Mouse (Mus musculus): ENCODE results near the gene Procr. TPM values are rescaled to one million over a fixed set of nuclear protein-coding genes. Genes with fewer than 3 reads are reported as not detected.
A peak's percentile ranks its signal among the peaks of the same experiment; 100 is the strongest.
"Not testable (repeated sequence)": the region's sequence is repeated elsewhere in the genome, so short reads cannot be mapped to it uniquely, and the experiment has no call there.

Gene Procr
- polyA plus RNA-seq, 1 experiment from 2014 or later = 2.6 TPM

DNA sequence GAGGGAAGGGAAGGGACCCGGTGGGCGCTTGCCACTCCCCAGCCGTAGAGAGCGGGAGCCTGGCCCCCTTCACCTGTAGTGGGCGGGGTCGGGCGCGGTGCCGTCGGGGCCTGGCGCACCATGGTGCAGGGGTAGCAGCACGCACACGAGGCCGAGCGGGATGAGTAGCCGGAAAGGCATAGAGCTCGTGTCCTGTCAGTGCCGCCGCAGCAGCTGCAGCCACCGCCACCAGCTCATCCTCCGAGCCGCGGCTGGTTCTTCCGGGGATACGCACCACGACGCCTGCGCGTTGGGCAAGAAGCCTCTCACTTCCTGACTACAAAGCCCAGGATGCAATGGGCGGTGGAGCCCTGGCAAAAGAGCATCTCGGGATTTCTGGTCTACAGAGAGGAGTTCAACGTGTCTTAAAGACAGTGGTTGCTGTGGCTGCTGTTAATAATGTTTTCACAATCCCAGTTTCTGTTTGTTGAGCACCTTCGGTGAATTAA is 21.7 kb upstream of the Procr start, which contains the start of gene Edem2:
TSS of gene Edem2 (minus strand) at position 318 of the 488 bp plus-strand sequence.
- ATAC-seq (ENCODE audit: low FRiP score) = peak; percentile 96
- H3K4me2 ChIP-seq = peak within 1 kb of the TSS; percentile 96
- H3K9ac ChIP-seq = peak within 1 kb of the TSS; percentile 85
- no peaks in the 10 kb centered on the region for H3K27me3 ChIP-seq
- WGBS = under 1% methylated on average over 33 of the region's 33 CpGs
- H3K4me3 ChIP-seq (replicated peaks) = peak within 1 kb of the TSS; percentile 94
- peaks cover 12% of the 10 kb centered on the region for H3K4me1 ChIP-seq
- no peaks in the 10 kb centered on the region for H3K36me3 ChIP-seq (replicated peaks)
- H3K9me3 ChIP-seq = no peaks in the 10 kb centered on the region
- peak within 1 kb of the TSS; percentile 54; the same call in 1 of the 2 replicates for H3K27ac ChIP-seq

GRCm38 (mm10) chr2:155735080-155735479 is 15.8 kb upstream of the Procr start:
- H3K4me1 ChIP-seq = no peaks in the 10 kb centered on the region
- H3K9me3 ChIP-seq = no peaks in the 10 kb centered on the region
- ATAC-seq (ENCODE audit: low FRiP score) = no peak
- no peaks in the 10 kb centered on the region for H3K27me3 ChIP-seq
- H3K27ac ChIP-seq = no peak overlapping the region
- H3K4me2 ChIP-seq = no peak overlapping the region
- H3K9ac ChIP-seq = no peak overlapping the region
- H3K36me3 ChIP-seq (replicated peaks) = no peaks in the 10 kb centered on the region
- H3K4me3 ChIP-seq (replicated peaks) = no peak overlapping the region
- WGBS = 83% methylated on average over 5 of the region's 5 CpGs

- H3K9me3 ChIP-seq, H3K4me1 ChIP-seq: not testable (repeated sequence)
- 84% methylated on average over 5 of the region's 5 CpGs for WGBS
Observed at GRCm38 (mm10) chr2:155735766-155736165, 15.2 kb upstream of the Procr start, which contains the start of gene Gm17581. Gm17581 (minus strand) TSS chr2:155735866.

DNA sequence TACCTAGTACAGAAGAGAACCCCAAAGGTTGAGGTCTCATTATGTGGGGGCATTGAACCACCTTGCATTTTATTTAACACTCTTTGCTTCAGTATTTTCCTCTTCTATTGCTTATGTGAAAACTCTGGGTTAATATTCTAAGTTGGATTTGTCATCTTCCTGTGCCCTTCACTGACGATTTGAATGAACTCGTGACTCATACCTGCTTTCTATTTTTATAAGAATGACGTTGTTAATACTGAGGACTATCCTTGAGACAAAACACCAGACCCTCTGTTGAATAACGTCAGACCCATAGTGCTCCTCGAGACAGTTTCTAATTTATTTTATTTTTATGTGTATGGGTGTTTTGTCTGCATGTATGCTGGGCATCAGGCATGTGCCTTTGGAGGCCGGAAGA is 14.0 kb upstream of the Procr start:
- WGBS = 86% methylated on average over 6 of the region's 6 CpGs
- H3K4me1 ChIP-seq = no peaks in the 10 kb centered on the region

More at GRCm38 (mm10) chr2:155735766-155736165, 15.2 kb upstream of the Procr start, which contains the start of gene Gm17581:
- not testable (repeated sequence) for H3K36me3 ChIP-seq (replicated peaks); H3K4me3 ChIP-seq (replicated peaks); H3K27me3 ChIP-seq; H3K9ac ChIP-seq; H3K27ac ChIP-seq; H3K4me2 ChIP-seq; ATAC-seq (ENCODE audit: low FRiP score)

GRCm38 (mm10) chr2:155737803-155738202 is 13.1 kb upstream of the Procr start:
- H3K4me2 ChIP-seq = no peak overlapping the region
- ATAC-seq (ENCODE audit: low FRiP score) = no peak
- H3K4me1 ChIP-seq = no peaks in the 10 kb centered on the region
- no peak overlapping the region for H3K9ac ChIP-seq
- no peaks in the 10 kb centered on the region for H3K36me3 ChIP-seq (replicated peaks)
- no peaks in the 10 kb centered on the region for H3K9me3 ChIP-seq
- H3K27ac ChIP-seq = no peak overlapping the region
- 77% methylated on average over 9 of the region's 9 CpGs for WGBS
- H3K27me3 ChIP-seq = no peaks in the 10 kb centered on the region
- no peak overlapping the region for H3K4me3 ChIP-seq (replicated peaks)

More for the DNA sequence above, 14.0 kb upstream of the Procr start:
- no peak for ATAC-seq (ENCODE audit: low FRiP score)
- Histone ChIP-seq H3K27me3 (no peaks in the 10 kb centered on the region), H3K4me3 (replicated peaks) (no peak overlapping the region), H3K36me3 (replicated peaks) (no peaks in the 10 kb centered on the region), H3K9me3 (no peaks in the 10 kb centered on the region), H3K4me2 (no peak overlapping the region), H3K27ac (no peak overlapping the region), H3K9ac (no peak overlapping the region)

DNA sequence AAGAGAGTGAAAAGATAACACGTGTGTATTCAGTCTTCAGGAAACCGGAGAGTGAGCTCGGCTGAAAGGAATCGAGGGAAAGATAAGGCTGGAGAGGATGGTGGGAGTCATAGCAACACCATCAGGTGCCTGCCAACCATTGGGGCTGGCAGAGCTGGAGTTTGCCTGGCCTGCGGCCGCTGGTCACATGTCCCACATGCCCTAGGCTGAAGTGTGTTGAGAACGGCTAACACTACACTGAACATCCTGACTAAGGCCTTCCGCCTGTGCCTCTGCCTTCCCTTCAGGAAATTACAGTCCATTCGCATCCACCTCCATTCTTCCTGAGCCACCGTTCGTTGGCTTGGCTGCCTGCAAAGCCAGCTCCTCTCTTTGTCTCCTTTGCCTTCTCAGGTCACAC is 8.7 kb upstream of the Procr start:
- H3K36me3 ChIP-seq (replicated peaks) = no peaks in the 10 kb centered on the region
- no peaks in the 10 kb centered on the region for H3K27me3 ChIP-seq
- no peaks in the 10 kb centered on the region for H3K4me1 ChIP-seq
- H3K4me2 ChIP-seq = no peak overlapping the region
- no peak overlapping the region for H3K9ac ChIP-seq
- no peak for ATAC-seq (ENCODE audit: low FRiP score)
- WGBS = 89% methylated on average over 11 of the region's 11 CpGs
- H3K27ac ChIP-seq = no peak overlapping the region
- H3K9me3 ChIP-seq = no peaks in the 10 kb centered on the region
- no peak overlapping the region for H3K4me3 ChIP-seq (replicated peaks)

DNA sequence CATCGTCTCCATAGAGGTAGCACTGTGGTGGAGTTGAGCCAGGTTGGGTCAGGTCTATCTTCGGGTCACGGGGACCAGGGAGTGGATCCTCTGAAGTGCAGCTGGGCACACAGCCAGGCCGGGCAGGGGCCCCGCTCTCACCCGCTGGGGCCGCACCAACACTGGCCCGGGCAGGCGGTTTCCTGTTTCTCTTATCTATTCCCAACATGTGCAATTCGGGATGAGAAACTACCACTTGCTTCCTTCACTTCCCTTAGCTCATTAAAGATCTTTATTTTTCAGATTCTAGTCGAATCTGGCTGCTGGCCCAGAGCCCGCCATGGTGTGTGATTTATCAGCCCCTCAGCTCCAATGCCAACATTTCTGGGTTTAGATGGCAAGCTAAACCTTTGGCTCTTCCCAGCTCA is 8.0 kb upstream of the Procr start:
- Histone ChIP-seq H3K9me3 (no peaks in the 10 kb centered on the region), H3K9ac (no peak overlapping the region), H3K27me3 (no peaks in the 10 kb centered on the region), H3K4me3 (replicated peaks) (no peak overlapping the region), H3K4me1 (no peaks in the 10 kb centered on the region), H3K27ac (no peak overlapping the region), H3K36me3 (replicated peaks) (no peaks in the 10 kb centered on the region), H3K4me2 (no peak overlapping the region)
- ATAC-seq (ENCODE audit: low FRiP score) = no peak
- WGBS = 86% methylated on average over 12 of the region's 12 CpGs

DNA sequence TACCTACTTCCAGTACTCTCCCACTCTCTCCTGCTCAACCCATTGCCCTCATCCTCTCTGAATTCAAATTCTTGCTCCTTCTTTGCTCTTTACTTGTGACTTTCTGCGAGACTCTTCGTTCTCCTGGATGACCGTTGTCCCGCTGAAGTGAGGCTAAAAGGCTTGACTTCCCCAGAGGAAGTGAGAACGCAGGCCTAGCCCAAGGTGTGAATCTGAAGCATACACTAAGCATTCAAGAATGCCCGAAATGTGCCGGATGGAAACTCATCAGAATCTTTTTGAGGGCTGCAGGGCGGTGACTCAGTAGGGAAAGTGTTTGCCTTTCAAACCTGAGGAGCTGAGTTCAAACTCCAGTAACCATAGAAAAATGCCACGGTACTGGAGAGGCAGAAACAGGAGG is 7.6 kb upstream of the Procr start:
- 96% methylated on average over 9 of the region's 9 CpGs for WGBS

DNA sequence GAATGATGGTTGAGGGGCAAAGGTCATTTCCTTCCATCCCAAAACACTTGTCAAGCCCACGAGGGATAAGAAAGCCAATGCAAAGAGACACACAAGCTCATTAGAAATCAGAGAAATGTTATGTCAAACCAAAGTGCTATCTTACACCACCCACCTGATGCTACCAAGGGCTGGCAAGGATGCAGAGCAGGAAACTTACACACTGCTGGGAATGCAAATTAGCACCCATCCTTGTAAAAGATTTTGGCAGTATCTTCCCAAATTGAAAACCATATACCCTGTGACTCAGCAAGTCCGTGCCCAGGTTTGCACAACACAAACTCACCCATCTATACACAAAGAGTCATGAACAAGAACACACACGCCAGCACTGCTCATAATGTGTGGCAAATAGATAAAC is 5.4 kb upstream of the Procr start:
- Histone ChIP-seq H3K4me2 (no peak overlapping the region), H3K9me3 (no peaks in the 10 kb centered on the region), H3K4me3 (replicated peaks) (no peak overlapping the region), H3K36me3 (replicated peaks) (no peaks in the 10 kb centered on the region), H3K27me3 (no peaks in the 10 kb centered on the region), H3K4me1 (no peaks in the 10 kb centered on the region), H3K9ac (no peak overlapping the region), H3K27ac (no peak overlapping the region)
- no peak for ATAC-seq (ENCODE audit: low FRiP score)
- 76% methylated on average over 3 of the region's 3 CpGs for WGBS

More for the DNA sequence above, 7.6 kb upstream of the Procr start:
- H3K9ac ChIP-seq = no peak overlapping the region
- no peaks in the 10 kb centered on the region for H3K9me3 ChIP-seq
- no peaks in the 10 kb centered on the region for H3K27me3 ChIP-seq
- ATAC-seq (ENCODE audit: low FRiP score) = no peak
- no peak overlapping the region for H3K4me2 ChIP-seq
- no peak overlapping the region for H3K4me3 ChIP-seq (replicated peaks)
- H3K27ac ChIP-seq = no peak overlapping the region
- no peaks in the 10 kb centered on the region for H3K4me1 ChIP-seq
- no peaks in the 10 kb centered on the region for H3K36me3 ChIP-seq (replicated peaks)

DNA sequence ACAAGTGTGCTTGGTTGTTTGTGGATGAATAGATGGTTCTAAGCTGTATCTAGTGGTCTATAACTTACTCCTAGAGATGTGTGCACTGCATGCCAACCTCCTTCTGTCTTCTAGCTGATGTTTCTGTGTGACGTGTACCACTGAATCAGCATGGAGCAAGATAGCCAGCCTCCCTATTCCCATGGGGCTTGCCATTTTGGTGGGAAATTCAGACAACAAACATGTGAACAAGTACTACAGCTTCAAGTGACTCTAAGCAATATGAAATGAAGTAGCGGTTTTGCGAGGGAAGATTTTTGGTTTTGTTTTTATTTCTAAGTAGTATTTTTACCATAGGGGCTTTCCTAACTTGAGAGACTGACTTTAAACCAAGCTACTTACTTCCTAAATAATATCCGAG is 1.5 kb upstream of the Procr start:
- ATAC-seq (ENCODE audit: low FRiP score) = no peak
- H3K9me3 ChIP-seq = no peaks in the 10 kb centered on the region
- H3K4me1 ChIP-seq = peaks cover 9% of the 10 kb centered on the region
- no peak overlapping the region for H3K4me3 ChIP-seq (replicated peaks)
- no peak overlapping the region for H3K27ac ChIP-seq
- H3K9ac ChIP-seq = no peak overlapping the region
- H3K36me3 ChIP-seq (replicated peaks) = no peaks in the 10 kb centered on the region
- WGBS = 85% methylated on average over 4 of the region's 4 CpGs
- peaks cover 14% of the 10 kb centered on the region for H3K27me3 ChIP-seq
- H3K4me2 ChIP-seq = no peak overlapping the region

DNA sequence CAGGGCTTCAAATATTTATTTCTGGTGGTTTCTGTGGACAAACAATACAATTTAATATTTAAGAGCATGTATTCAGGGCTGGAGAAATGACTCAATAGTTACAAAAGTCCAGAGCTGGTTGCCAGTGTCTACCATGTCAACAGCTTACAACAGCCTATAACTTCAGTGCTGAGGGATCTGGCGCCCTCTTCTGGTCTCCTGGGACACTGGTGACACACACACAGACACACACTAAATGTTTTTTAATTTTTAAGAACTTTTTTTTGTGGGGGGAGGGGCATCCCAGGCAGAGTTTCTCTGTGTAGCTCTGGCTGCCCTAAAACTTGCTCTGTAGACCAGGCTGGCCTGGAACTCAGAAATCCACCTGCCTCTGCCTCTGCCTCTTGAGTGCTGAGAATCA is 4.8 kb downstream of the Procr start:
- Histone ChIP-seq H3K9ac (no peak overlapping the region), H3K27ac (no peak overlapping the region), H3K27me3 (peaks cover 18% of the 10 kb centered on the region), H3K4me3 (replicated peaks) (no peak overlapping the region), H3K36me3 (replicated peaks) (no peaks in the 10 kb centered on the region), H3K4me1 (peaks cover 7% of the 10 kb centered on the region), H3K9me3 (no peaks in the 10 kb centered on the region), H3K4me2 (no peak overlapping the region)
- no peak for ATAC-seq (ENCODE audit: low FRiP score)
- 4% methylated on average over 1 of the region's 1 CpGs for WGBS

DNA sequence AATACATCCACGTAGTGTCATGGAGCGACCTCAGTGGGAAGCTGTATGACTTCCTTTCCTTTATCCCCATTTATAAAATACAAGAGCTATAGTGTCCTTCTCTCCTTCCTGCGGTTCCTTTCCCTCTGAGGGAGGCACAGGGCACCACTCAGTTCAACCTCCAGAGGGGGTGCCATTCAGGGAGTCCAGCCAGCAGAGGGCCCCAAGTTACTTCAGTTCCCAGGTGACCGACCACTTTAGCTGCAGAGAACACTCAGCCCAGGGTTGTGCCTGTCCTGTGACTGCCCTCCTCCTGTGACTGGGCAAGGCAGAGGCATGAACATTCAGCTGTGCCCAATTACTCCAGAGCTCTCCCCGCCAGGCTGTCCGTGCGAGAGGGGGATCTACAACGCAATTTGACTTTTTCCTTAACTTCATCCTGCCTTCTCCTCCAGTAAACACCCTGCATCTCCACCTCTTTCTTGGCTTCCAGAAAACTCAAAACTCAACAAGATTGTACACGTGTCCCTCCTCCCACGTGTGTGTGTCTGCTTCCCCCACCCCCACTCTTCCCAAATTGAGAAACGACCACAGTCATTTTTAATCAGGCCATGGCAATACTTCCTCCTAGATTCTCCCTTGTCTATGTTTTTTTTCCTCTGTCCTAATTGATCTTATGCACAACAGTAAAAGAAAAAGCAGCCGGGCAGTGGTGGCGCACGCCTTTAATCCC is 6.1 kb downstream of the Procr start:
- H3K36me3 ChIP-seq (replicated peaks) = no peaks in the 10 kb centered on the region
- H3K9ac ChIP-seq = no peak overlapping the region
- H3K4me3 ChIP-seq (replicated peaks) = no peak overlapping the region
- H3K27ac ChIP-seq = no peak overlapping the region
- no peak for ATAC-seq (ENCODE audit: low FRiP score)
- WGBS = 58% methylated on average over 14 of the region's 14 CpGs
- H3K4me1 ChIP-seq = no peaks in the 10 kb centered on the region
- peaks cover 10% of the 10 kb centered on the region; the same call in 1 of the 2 replicates for H3K27me3 ChIP-seq
- no peaks in the 10 kb centered on the region for H3K9me3 ChIP-seq
- no peak overlapping the region for H3K4me2 ChIP-seq
